ENCODE assay signal across 8 mouse cellular contexts in genomic region chr10:116580591-116581358, GRCm38 (mm10). TPM values are rescaled to one million over a fixed set of nuclear protein-coding genes. Genes with fewer than 3 reads are reported as not detected.
DNase-seq lines count a peak whose midpoint lies in the region; ATAC-seq and TF ChIP-seq lines count a peak whose summit lies in the region.

No protein-coding gene starts in this region.

- under 1% methylated on average over 48 of the region's 71 CpGs for WGBS in limb, embryonic 11.5 days
- WGBS in midbrain, embryonic 11.5 days, result under 1% methylated on average over 47 of the region's 71 CpGs

- H3K4me2 ChIP-seq in limb, embryonic 11.5 days (ENCODE audit: low read depth, severe bottlenecking), result peak overlapping the region; percentile 46
- peak overlapping the region; percentile 70 for H3K4me2 ChIP-seq in midbrain, embryonic 11.5 days

- H3K27me3 ChIP-seq in limb, embryonic 11.5 days (ENCODE audit: control insufficient read depth, insufficient read depth, low read length), result no peaks in the 10 kb centered on the region
- no peaks in the 10 kb centered on the region for H3K27me3 ChIP-seq in midbrain, embryonic 11.5 days (ENCODE audit: control insufficient read depth, insufficient read depth, low read length)

- peak; percentile 67 for ATAC-seq in limb, embryonic 11.5 days (ENCODE audit: insufficient number of reproducible peaks, low FRiP score, low TSS enrichment, low read depth)
- ATAC-seq in midbrain, embryonic 11.5 days (ENCODE audit: low FRiP score), result peak; percentile 82

- H3K9ac ChIP-seq in limb, embryonic 11.5 days (ENCODE audit: low read length), result peak overlapping the region; percentile 92
- peak overlapping the region; percentile 97 for H3K9ac ChIP-seq in midbrain, embryonic 11.5 days (ENCODE audit: low read length)

- peak; percentile 72 for DNase-seq in gastrocnemius, adult 2 months
- DNase-seq in gastrocnemius, adult 18-20 months (ENCODE audit: low spot score), result no peak
- peak; percentile 56 for DNase-seq in cerebellum, adult 9-11 months
- peak; percentile 18 to 33 for DNase-seq in frontal cortex, postnatal 14 days (ENCODE audit: low spot score in 2 of 2)
- peak; percentile 75 for DNase-seq in induced T-regulatory cell, adult 2 months (ENCODE audit: low read depth)
- peak; percentile 78 for DNase-seq in limb, embryonic 11.5 days (ENCODE audit: low spot score)
- DNase-seq in midbrain, embryonic 11.5 days (ENCODE audit: low spot score, missing footprints), result peak; percentile 95
- peak; percentile 33 for DNase-seq in spleen, adult 12 weeks (ENCODE audit: low spot score)

- no peaks in the 10 kb centered on the region for H3K9me3 ChIP-seq in limb, embryonic 11.5 days (ENCODE audit: control insufficient read depth, low read length)
- no peaks in the 10 kb centered on the region for H3K9me3 ChIP-seq in midbrain, embryonic 11.5 days (ENCODE audit: control insufficient read depth, low read length)

- no peaks in the 10 kb centered on the region for H3K4me1 ChIP-seq in limb, embryonic 11.5 days (ENCODE audit: control insufficient read depth, insufficient read depth, low read length)
- peaks cover 11% of the 10 kb centered on the region for H3K4me1 ChIP-seq in midbrain, embryonic 11.5 days (ENCODE audit: control insufficient read depth, insufficient read depth, low read length)

- H3K4me3 ChIP-seq in gastrocnemius, adult 2 months, result peak overlapping the region; percentile 97
- peak overlapping the region; percentile 91 for H3K4me3 ChIP-seq in limb, embryonic 11.5 days (ENCODE audit: low read depth, low read length)
- H3K4me3 ChIP-seq in midbrain, embryonic 11.5 days (ENCODE audit: low read depth, low read length), result peak overlapping the region; percentile 96

- TF ChIP-seq CTCF in gastrocnemius, adult 2 months (IDR thresholded peaks at IDR 0.05), result no peak

- H3K27ac ChIP-seq in gastrocnemius, adult 2 months, result peak overlapping the region; percentile 98
- H3K27ac ChIP-seq in limb, embryonic 11.5 days (replicated peaks; ENCODE audit: low read depth, low read length), result peak overlapping the region; percentile 99
- H3K27ac ChIP-seq in midbrain, embryonic 11.5 days (ENCODE audit: low read depth, low read length), result peak overlapping the region; percentile 99

- intact Hi-C loops in gastrocnemius, adult 2 months (cut with DNase I), result loop anchor here (5.0 to 10.0 kb wide), 3 partner anchors 48 to 264 kb away; no protein-coding TSS in a partner anchor

- no peaks in the 10 kb centered on the region for H3K36me3 ChIP-seq in limb, embryonic 11.5 days (ENCODE audit: control insufficient read depth, insufficient read depth, low read length)
- no peaks in the 10 kb centered on the region for H3K36me3 ChIP-seq in midbrain, embryonic 11.5 days (ENCODE audit: control insufficient read depth, insufficient read depth, low read length)

RNA-seq across cellular contexts. Expression of gene Cnot2, which starts 0.5 kb away (rescaled TPM):
- 10 to 100 TPM; 36.7 to 40.0 TPM for total RNA-seq in gastrocnemius, adult 2 months (2021)
- total RNA-seq in gastrocnemius, adult 18-20 months (2021), result 10 to 100 TPM; 31.2 to 33.9 TPM
- 162 and 165 TPM in 2 replicates for polyA plus RNA-seq in limb, embryonic 11.5 days (2014; fragmentation: Nextera tagmentation; extraction: Ambion mirVana)
- 145 and 148 TPM in 2 replicates for polyA plus RNA-seq in midbrain, embryonic 11.5 days (2014; fragmentation: Nextera tagmentation; extraction: Ambion mirVana)
